Mouse (Mus musculus): Measurements from ENCODE around the gene Zfp771. TPM values are rescaled to one million over a fixed set of nuclear protein-coding genes. Genes with fewer than 3 reads are reported as not detected.
"Not testable (repeated sequence)": the region's sequence is repeated elsewhere in the genome, so short reads cannot be mapped to it uniquely, and the experiment has no call there.

Gene Zfp771
- polyA plus RNA-seq, 1 experiment from 2014 or later = 44.6 TPM

- no peak for DNase-seq (ENCODE audit: low spot score)
- 15% methylated on average over 31 of the region's 33 CpGs for WGBS
These were observed 810 bp downstream of the Zfp771 start for GRCm38 (mm10) chr7:127244658-127245510.

GRCm38 (mm10) chr7:127250511-127250910 is 6.4 kb downstream of the Zfp771 start:
- DNase-seq (ENCODE audit: low spot score); H3K27me3 ChIP-seq (ENCODE audit: insufficient read depth, poor library complexity, severe bottlenecking); H3K27ac ChIP-seq; H3K4me3 ChIP-seq; H3K9me3 ChIP-seq: not testable (repeated sequence)
- Histone ChIP-seq H3K4me1 (peaks cover 28% of the 10 kb centered on the region), H3K36me3 (peaks cover 46% of the 10 kb centered on the region; the same call in 1 of the 2 replicates)
- WGBS = 91% methylated on average over 8 of the region's 8 CpGs

More at GRCm38 (mm10) chr7:127244658-127245510, 810 bp downstream of the Zfp771 start:
- Histone ChIP-seq H3K27me3 (ENCODE audit: insufficient read depth, poor library complexity, severe bottlenecking) (no peaks in the 10 kb centered on the region), H3K27ac (peak overlapping the region; percentile 97), H3K9me3 (no peaks in the 10 kb centered on the region), H3K36me3 (peaks cover 32% of the 10 kb centered on the region; the same call in 1 of the 2 replicates), H3K4me1 (peaks cover 34% of the 10 kb centered on the region), H3K4me3 (peak overlapping the region; percentile 89)

GRCm38 (mm10) chr7:127252414-127252813 is 8.3 kb downstream of the Zfp771 start:
- DNase-seq (ENCODE audit: low spot score) = no peak
- H3K9me3 ChIP-seq = no peaks in the 10 kb centered on the region
- 85% methylated on average over 2 of the region's 2 CpGs for WGBS
- H3K27ac ChIP-seq = no peak overlapping the region
- peaks cover 15% of the 10 kb centered on the region for H3K4me1 ChIP-seq
- no peaks in the 10 kb centered on the region for H3K27me3 ChIP-seq (ENCODE audit: insufficient read depth, poor library complexity, severe bottlenecking)
- H3K4me3 ChIP-seq = no peak overlapping the region; the same call in 1 of the 2 replicates
- H3K36me3 ChIP-seq = peaks cover 45% of the 10 kb centered on the region

GRCm38 (mm10) chr7:127253341-127253740 is 9.3 kb downstream of the Zfp771 start:
- no peaks in the 10 kb centered on the region for H3K9me3 ChIP-seq
- peaks cover 15% of the 10 kb centered on the region for H3K4me1 ChIP-seq
- WGBS = 79% methylated on average over 6 of the region's 6 CpGs
- H3K36me3 ChIP-seq = peaks cover 45% of the 10 kb centered on the region
- DNase-seq (ENCODE audit: low spot score) = no peak
- peak overlapping the region; percentile 73 for H3K4me3 ChIP-seq
- H3K27me3 ChIP-seq (ENCODE audit: insufficient read depth, poor library complexity, severe bottlenecking) = no peaks in the 10 kb centered on the region
- peak overlapping the region; percentile 87 for H3K27ac ChIP-seq

- Histone ChIP-seq H3K27ac (peak overlapping the region; percentile 87), H3K36me3 (peaks cover 43% of the 10 kb centered on the region), H3K27me3 (ENCODE audit: insufficient read depth, poor library complexity, severe bottlenecking) (no peaks in the 10 kb centered on the region), H3K4me1 (peaks cover 21% of the 10 kb centered on the region), H3K4me3 (peak overlapping the region; percentile 73), H3K9me3 (no peaks in the 10 kb centered on the region)
- peak; percentile 97 for DNase-seq (ENCODE audit: low spot score)
- WGBS = 1% methylated on average over 136 of the region's 136 CpGs
These were observed 10.0 kb downstream of the Zfp771 start for GRCm38 (mm10) chr7:127253821-127254769.

GRCm38 (mm10) chr7:127255008-127255407 is 10.9 kb downstream of the Zfp771 start:
- Histone ChIP-seq H3K36me3 (peaks cover 34% of the 10 kb centered on the region), H3K27ac (peak overlapping the region; percentile 87), H3K27me3 (ENCODE audit: insufficient read depth, poor library complexity, severe bottlenecking) (no peaks in the 10 kb centered on the region), H3K4me1 (peaks cover 28% of the 10 kb centered on the region), H3K4me3 (peak overlapping the region; percentile 73), H3K9me3 (no peaks in the 10 kb centered on the region)
- 30% methylated on average over 4 of the region's 4 CpGs for WGBS
- DNase-seq (ENCODE audit: low spot score) = no peak

GRCm38 (mm10) chr7:127255965-127256364 is 11.9 kb downstream of the Zfp771 start:
- peaks cover 34% of the 10 kb centered on the region for H3K36me3 ChIP-seq
- peaks cover 29% of the 10 kb centered on the region for H3K4me1 ChIP-seq
- no peak for DNase-seq (ENCODE audit: low spot score)
- WGBS = 86% methylated on average over 2 of the region's 2 CpGs
- no peak overlapping the region for H3K27ac ChIP-seq
- H3K4me3 ChIP-seq = no peak overlapping the region
- H3K27me3 ChIP-seq (ENCODE audit: insufficient read depth, poor library complexity, severe bottlenecking) = no peaks in the 10 kb centered on the region
- no peaks in the 10 kb centered on the region for H3K9me3 ChIP-seq

GRCm38 (mm10) chr7:127256518-127256917 is 12.4 kb downstream of the Zfp771 start:
- H3K4me1 ChIP-seq = peaks cover 34% of the 10 kb centered on the region
- H3K4me3 ChIP-seq = no peak overlapping the region
- no peak for DNase-seq (ENCODE audit: low spot score)
- peaks cover 32% of the 10 kb centered on the region for H3K36me3 ChIP-seq
- no peak overlapping the region for H3K27ac ChIP-seq
- 88% methylated on average over 5 of the region's 5 CpGs for WGBS
- no peaks in the 10 kb centered on the region for H3K9me3 ChIP-seq
- H3K27me3 ChIP-seq (ENCODE audit: insufficient read depth, poor library complexity, severe bottlenecking) = no peaks in the 10 kb centered on the region

- 70% methylated on average over 8 of the region's 8 CpGs for WGBS
- no peak overlapping the region for H3K27ac ChIP-seq
- H3K27me3 ChIP-seq (ENCODE audit: insufficient read depth, poor library complexity, severe bottlenecking) = no peaks in the 10 kb centered on the region
- H3K4me1 ChIP-seq = peaks cover 27% of the 10 kb centered on the region
- H3K4me3 ChIP-seq = peak overlapping the region; percentile 76
- DNase-seq (ENCODE audit: low spot score) = no peak
- no peaks in the 10 kb centered on the region for H3K9me3 ChIP-seq
- H3K36me3 ChIP-seq = peaks cover 22% of the 10 kb centered on the region
These were observed 15.3 kb downstream of the Zfp771 start for GRCm38 (mm10) chr7:127259186-127259905.

GRCm38 (mm10) chr7:127260309-127261111 is 16.4 kb downstream of the Zfp771 start, which contains the start of gene Dctpp1:
Dctpp1 (minus strand) TSS chr7:127260709.
- no peaks in the 10 kb centered on the region for H3K27me3 ChIP-seq (ENCODE audit: insufficient read depth, poor library complexity, severe bottlenecking)
- H3K9me3 ChIP-seq = no peaks in the 10 kb centered on the region
- DNase-seq (ENCODE audit: low spot score) = peak; percentile 100
- under 1% methylated on average over 50 of the region's 50 CpGs for WGBS
- H3K4me1 ChIP-seq = peaks cover 19% of the 10 kb centered on the region
- H3K27ac ChIP-seq = peak within 1 kb of the TSS; percentile 87
- peaks cover 22% of the 10 kb centered on the region for H3K36me3 ChIP-seq
- H3K4me3 ChIP-seq = peak within 1 kb of the TSS; percentile 76

- Histone ChIP-seq H3K36me3 (peaks cover 8% of the 10 kb centered on the region), H3K9me3 (no peaks in the 10 kb centered on the region), H3K27ac (no peak overlapping the region), H3K4me3 (no peak overlapping the region), H3K4me1 (peaks cover 19% of the 10 kb centered on the region), H3K27me3 (ENCODE audit: insufficient read depth, poor library complexity, severe bottlenecking) (no peaks in the 10 kb centered on the region)
- 82% methylated on average over 10 of the region's 10 CpGs for WGBS
- no peak for DNase-seq (ENCODE audit: low spot score)
These were observed 18.3 kb downstream of the Zfp771 start for GRCm38 (mm10) chr7:127262218-127262961.
